Mouse (Mus musculus) cerebellum, postnatal 4 days (tissue): ENCODE measurements at regions not wholly inside any gene's neighbourhood (a gene's known extent, or its start where the extent isn't known, plus 50 kb on each side); places are given as distances from the start of the nearest gene placed in this dataset.

Source experiments
- DNase-seq, 2 experiments: peaks; one replicate each; pipeline ENCODE4 v3.0.0; 2022; ENCODE audit warnings: low spot score in 2 of 2, mixed read lengths in 1 of 2

- no peak for DNase-seq
Measured at GRCm38 (mm10) chr3:15112177-15112838, 219.8 kb downstream of the Gm9733 start.

- no peak for DNase-seq
Measured at GRCm38 (mm10) chr3:15118634-15119356, 213.3 kb downstream of the Gm9733 start.

GRCm38 (mm10) chr3:15126736-15127135, 205.4 kb downstream of the Gm9733 start:
- no peak for DNase-seq

GRCm38 (mm10) chr3:15128370-15128769, 203.7 kb downstream of the Gm9733 start:
- no peak for DNase-seq

GRCm38 (mm10) chr3:15128960-15129359, 203.1 kb downstream of the Gm9733 start:
- no peak for DNase-seq

GRCm38 (mm10) chr3:15129729-15130369, 202.3 kb downstream of the Gm9733 start:
- no peak for DNase-seq

- DNase-seq, result no peak
Measured at GRCm38 (mm10) chr3:15132136-15132535, 200.0 kb downstream of the Gm9733 start.

- no peak for DNase-seq
Measured at GRCm38 (mm10) chr3:15139550-15139949, 192.6 kb downstream of the Gm9733 start.

GRCm38 (mm10) chr3:15153710-15154109, 178.4 kb downstream of the Gm9733 start:
- no peak for DNase-seq

- DNase-seq, result peak in 1 of 2 experiments; percentile 50
Measured at GRCm38 (mm10) chr3:15154153-15154552, 177.9 kb downstream of the Gm9733 start.

- DNase-seq, result no peak
Measured at GRCm38 (mm10) chr3:15156681-15157080, 175.4 kb downstream of the Gm9733 start.

GRCm38 (mm10) chr3:15157842-15158241, 174.3 kb downstream of the Gm9733 start:
- no peak for DNase-seq

- no peak for DNase-seq
Measured at GRCm38 (mm10) chr3:15158926-15159325, 173.2 kb downstream of the Gm9733 start.

- no peak for DNase-seq
Measured at GRCm38 (mm10) chr3:15159965-15160714, 172.0 kb downstream of the Gm9733 start.

GRCm38 (mm10) chr3:15175811-15176210, 156.3 kb downstream of the Gm9733 start:
- DNase-seq, result no peak

GRCm38 (mm10) chr3:15179079-15179812, 152.9 kb downstream of the Gm9733 start:
- no peak for DNase-seq

- DNase-seq, result no peak
Measured at GRCm38 (mm10) chr3:15181111-15181510, 151.0 kb downstream of the Gm9733 start.

GRCm38 (mm10) chr3:15186731-15187130, 145.4 kb downstream of the Gm9733 start:
- no peak for DNase-seq

- DNase-seq, result peak; percentile 41 to 72
Measured at GRCm38 (mm10) chr3:15194362-15194761, 137.7 kb downstream of the Gm9733 start.

GRCm38 (mm10) chr3:15196101-15196500, 136.0 kb downstream of the Gm9733 start:
- no peak for DNase-seq

GRCm38 (mm10) chr3:15198086-15198485, 134.0 kb downstream of the Gm9733 start:
- DNase-seq, result no peak
